Mouse (Mus musculus) lung, postnatal 25 days (tissue): Measurements from ENCODE around the gene Fbh1.
A peak's percentile ranks its signal among the peaks of the same experiment; 100 is the strongest.

Experiments used
- DNase-seq: peaks from one replicate; pipeline ENCODE4 v3.0.0; 2022; ENCODE audit warnings: low spot score

Gene Fbh1

DNA sequence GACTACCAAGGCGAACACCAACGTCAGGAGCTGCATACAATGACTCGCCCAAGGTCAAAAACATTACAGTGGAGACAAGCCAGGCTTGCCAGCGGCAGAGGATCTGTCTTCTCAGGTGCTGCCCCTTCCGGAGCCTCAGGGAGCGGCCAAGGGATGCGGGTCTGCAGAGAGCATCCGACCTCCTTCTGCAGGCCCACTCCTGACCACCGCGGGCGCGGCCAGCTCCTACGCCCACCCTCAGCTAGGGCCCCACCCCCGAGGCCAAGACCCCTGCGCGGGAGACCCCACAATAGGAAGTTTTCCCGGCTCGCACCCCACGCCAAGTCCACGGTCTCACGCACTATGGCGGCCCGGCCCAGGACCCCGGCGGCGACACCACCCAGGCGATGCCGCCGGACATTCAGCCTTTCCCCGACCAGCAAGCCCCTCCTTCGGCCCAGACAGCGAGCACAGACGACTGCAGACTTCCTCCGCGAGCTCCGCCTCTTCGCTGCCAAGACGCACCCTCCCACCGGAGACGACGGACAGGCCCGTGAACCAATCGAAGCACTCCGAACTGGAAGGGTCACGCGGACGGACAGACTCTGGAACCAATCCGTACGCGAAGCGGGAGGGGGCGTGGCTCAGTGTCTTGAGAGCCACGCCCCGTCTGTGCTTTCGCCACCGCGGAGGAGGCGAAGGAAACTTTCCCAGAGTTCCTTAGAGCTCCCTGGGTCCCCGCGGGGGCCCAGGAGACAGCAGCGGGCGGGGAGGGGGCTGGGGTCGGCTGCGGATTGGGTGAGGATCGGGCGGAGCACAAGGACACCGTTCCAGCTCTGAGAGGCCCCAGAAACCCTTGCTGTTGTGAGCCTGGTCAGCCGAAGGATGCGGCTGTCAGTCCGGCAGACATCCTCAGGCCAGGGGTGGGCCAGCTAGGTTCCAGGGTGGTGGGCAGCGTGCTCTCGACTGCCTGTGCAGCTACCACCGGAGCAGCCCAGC, at the start of gene Fbh1, which contains the start of gene Ankrd16:
Gene Fbh1 (minus strand): TSS at position 492 of the 978 bp plus-strand sequence.
Gene Ankrd16 (plus strand): TSS at position 786 of the 978 bp plus-strand sequence.
- DNase-seq = peak; percentile 100

DNA sequence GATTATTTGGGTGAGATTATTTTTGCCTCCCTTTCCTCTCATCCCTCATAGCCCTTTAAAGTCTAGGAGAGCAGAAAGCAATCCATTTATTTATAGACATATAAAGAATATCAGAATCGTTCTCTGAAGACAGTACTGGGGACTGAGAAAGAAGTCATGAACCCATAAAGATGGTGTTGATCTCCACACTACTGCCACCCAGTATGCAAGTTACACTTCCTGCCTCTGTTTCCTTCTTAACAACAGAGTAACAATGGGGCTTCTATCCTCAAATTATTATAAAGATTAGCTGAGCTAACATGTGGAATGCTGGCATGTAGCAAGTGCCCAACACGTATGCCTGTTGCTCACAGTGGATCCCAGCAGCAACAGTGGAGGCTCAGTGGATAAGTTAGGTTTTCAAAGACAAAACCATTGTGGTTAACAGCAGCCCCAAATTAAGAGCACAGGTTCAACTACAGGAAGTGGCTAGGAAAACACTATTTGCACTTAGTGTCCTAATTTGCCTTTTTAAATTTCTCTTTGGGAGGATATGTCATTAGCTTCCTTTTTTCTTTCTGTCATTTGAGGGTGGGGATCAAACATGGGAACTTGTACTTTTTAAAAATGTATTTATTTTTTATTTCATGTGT, 24.0 kb upstream of the Fbh1 start:
- no peak for DNase-seq

DNA sequence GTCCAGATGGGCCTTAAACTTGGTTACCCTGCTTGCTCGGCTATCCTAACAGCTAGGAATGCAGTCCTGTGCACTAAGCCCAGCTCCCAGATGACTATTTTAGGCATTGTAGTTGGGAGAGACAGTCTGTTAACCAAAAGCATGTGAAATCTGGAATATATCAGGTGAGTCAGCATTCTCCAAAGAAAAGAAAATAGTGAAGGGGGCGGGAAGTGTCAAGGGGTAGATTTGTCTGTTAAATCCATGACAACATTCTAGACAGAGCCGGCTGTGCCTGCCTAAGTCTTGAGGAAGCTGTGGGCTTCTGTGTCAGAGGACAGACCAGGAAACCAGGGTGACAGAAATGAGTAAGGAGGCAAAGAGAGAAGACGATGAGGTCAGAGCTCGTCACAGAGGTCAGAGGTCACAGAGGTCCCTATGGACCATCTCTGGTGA, 20.6 kb upstream of the Fbh1 start:
- no peak for DNase-seq

DNA sequence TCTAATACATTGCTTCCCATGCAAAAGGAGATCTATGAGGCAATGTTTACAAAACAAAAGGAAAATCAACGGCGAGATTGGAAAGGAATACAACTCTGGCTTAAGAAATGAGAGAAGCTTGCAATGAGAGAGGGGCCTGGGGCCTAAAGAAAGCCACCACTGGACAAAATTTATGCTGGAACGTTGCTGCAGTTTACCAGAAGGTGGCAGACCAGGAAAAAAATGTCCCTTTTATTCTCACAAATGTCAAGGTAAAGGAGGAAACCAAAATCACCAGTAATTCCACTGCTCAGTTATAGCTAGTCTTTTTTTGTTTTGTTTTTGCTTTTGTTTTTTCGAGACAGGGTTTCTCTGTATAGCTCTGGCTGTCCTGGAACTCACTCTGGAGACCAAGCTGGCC, 17.3 kb upstream of the Fbh1 start:
- DNase-seq = no peak

DNA sequence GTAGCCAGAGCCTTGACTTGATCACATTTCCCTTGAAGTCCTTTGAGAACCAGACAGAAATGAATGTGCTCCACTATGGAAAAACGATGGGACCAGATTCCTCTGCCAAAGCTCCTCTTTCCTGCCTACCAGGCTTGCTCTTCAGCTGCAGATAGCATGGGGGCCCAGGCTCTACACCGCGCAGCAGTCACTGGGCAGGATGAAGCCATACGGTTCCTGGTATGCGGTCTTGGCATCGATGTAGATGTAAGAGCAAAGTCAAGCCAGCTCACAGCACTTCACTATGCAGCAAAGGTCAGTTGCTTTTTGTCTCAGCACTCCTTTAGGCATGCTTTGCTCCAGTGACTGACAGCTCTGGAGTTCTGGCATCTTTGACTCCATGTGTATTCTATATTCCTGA, 6.8 kb upstream of the Fbh1 start:
- DNase-seq = no peak

DNA sequence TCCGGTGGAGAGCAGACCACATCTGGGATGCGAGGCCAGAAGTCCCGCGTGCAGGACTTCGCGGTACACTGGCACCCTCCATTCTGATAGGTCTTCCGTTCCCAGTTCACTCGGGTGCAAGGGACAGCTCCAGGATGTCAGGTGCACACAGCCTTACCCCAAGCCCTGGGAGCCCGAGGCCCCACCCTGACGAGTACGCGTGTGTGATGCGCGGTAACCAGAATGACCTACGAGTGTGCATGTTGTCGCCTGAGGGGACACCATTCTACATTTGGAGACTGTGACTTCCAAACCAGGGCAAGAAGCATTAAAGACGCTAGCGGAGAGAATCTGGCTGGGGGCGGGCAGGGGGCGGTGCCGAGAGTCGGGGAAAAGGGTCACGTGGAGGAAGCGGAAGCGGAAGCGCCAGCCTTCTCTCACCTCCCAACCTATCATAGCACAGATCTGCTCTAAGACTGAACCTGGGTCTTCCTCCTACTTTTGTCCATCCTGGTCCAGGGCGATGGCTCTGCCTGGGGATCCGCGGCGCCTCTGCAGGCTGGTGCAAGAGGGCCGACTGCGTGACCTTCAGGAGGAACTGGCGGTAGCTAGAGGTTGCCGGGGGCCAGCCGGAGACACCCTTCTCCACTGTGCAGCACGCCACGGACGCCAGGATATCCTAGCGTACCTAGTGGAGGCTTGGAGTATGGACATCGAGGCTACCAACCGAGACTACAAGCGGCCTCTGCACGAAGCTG, 873 bp upstream of the Fbh1 start:
- DNase-seq = peak; percentile 81

DNA sequence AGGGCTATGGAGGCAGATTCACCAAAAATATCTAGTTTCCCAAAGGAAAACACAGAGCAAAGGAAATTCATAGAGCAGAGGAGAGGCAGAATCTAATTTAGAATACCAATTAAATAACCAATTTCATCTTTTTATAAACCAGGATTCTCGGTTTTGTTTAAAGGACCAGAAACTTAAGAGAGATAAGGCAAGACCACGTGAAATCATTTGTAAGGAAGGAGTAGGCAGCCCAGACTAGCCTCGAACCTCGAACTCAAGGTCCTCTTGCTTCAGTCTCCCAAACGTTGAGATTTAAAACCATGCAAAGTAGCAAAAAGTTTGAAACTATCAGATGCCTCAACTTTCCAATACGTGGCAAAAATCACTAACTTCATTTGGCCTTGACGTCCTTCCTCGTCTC, 967 bp downstream of the Fbh1 start:
- no peak for DNase-seq

DNA sequence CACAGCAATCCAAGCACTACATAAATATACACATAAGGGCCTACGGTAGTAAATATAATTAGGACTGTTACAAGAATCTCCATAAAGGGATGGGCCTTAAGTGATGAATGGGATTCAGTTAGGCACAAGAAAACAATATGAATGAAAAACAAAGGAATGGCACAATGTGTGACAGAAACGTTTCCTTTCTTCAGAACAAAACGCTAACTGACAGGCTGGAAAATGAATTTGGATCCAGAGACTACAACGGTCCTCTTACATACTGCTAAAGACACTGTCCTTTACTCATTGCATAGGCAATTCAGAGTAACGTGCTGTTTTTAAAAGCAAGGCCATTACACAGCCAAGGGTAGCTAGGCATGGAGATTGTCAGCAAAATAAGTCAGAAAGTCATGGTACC, 2.3 kb downstream of the Fbh1 start:
- DNase-seq = no peak

DNA sequence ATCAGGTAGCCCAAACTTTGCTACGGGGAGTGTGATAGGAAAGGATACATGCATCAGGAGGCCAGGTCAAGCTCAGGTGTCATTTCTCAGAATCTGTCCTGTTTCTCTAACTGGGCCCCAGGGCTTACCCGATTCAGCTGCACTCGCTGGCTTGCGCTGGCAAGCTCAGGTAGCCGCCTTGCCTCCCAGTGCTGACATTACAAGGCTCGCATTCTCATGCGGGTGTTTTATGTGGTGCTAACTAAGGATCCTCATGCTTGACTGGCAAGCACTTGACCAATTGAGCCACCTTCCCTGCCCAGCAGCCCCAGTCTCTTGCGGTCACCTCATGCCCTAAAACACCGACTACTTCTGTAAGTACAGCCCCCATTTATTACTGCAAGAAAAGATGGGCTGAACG, 3.0 kb downstream of the Fbh1 start:
- no peak for DNase-seq

DNA sequence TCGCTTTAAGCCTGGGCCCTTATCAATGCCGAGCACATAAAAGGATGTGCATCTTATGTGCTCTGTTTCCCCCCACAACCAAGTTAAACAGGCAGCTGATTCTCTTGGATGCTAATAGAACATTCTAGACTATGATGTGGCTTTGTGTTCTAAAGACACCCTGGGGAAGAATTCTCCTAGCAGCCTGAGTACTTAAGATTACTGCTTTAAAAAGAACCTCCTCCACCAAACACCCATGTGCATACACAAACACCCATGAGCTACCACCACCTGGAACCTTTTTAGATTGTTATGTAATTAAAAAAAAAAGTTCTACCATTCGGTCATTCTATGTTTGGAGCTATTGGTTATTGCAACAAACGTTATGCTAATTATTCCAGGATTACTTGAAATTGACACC, 5.0 kb downstream of the Fbh1 start:
- DNase-seq = no peak

DNA sequence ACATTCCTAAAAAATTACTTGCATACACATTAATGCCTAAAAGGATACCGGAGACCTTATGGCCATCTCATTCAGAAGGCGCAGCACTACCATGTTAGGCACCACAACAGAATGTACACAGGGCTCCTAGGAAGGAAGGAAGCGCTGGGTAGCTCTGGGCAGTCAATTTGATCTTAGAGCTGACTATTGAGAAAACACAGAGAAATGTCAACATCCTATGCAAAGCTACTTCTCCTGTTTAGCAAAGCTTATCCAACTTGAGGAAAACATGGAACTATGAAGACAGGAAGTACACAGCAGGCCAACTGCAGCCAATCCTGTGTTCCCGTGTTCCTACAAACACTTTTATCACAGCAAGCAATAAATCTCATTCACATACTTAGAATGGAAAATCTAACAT, 5.7 kb downstream of the Fbh1 start:
- no peak for DNase-seq

DNA sequence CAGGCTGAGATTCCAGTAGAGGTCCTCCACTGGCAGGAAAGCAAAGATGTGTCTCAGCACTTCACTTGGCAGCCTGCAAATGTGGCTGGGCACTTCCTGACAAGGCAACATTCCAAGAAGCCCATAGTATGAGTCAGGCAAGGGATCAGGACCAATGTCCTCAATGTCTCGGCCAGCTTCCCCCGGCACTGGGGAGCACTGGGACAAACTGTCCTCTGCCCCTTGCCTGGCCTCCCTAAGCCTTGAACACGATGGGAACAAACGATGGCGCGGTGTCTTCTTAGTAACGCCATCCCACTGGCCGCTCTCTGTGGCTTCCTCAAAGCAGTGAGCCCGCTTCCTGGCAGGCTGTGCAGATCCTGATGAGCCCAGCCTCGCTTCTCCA, 10.2 kb downstream of the Fbh1 start:
- no peak for DNase-seq

DNA sequence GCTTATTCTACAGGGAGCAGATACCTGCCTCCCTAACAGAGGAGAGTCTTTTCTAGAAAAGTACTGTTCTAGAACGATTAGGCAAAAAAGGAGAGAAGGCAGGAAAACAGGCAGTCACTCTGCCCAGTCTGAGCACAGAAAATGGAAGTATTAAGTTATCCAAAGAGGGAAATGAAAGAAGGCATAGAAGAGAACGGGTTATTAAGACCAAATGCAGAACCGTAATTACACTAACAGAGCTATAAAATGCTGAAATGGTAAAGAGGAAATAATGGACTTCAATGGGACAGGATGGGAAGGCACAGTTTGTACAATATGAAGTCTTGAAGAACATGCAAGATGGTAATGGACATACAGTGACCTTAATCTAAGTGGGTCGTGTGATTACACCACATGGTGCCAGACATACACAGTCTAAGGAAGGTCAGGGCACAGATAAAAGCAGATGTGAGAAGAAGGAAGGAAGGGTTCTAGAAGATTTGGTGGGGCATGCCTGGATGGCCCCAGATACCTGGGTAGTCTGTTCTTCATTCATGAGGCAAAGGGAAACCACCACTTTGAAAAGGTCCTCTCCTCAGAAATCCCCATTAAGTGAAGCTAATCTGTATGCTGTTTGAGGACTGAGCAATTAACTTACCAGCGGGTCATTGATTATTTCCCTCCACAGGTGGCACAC, 10.8 kb downstream of the Fbh1 start:
- DNase-seq = no peak

DNA sequence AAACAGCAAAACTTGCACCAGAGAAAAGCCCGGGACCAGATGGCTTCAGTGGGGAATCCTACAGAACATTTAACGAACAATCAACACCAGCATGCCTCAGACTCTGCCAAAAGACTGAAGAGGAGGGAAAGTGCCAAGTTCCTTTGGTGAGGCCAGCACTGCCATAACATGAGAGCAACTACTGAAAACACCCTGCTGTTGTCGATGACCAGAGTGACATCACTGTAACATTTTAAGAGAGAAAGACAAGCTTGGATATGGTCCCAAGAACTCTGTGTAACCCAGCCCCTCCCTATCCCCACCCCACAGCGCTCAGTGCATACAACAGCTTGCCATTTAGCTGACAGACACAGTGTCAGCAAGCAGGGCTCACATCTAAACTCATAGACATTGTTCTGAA, 11.7 kb downstream of the Fbh1 start:
- no peak for DNase-seq

DNA sequence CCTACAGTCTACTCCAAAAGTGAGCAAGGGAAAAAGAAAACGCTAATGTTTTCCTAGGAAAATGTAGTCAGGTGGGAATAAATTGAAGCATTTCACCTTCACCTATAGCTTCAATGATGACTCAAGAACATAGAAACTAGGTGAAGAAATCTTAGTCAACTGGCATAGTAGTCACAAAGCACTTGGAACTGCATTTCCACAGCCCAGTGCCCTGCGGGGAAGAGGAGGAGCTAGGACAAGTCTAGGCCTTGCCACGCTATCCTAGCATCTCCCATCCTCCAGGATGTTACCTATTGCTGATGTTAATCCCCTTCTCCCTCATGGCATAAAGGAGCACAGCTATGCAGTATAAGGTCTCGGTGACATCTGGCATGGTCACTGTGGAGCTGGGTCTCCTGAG, 14.8 kb downstream of the Fbh1 start:
- no peak for DNase-seq

DNA sequence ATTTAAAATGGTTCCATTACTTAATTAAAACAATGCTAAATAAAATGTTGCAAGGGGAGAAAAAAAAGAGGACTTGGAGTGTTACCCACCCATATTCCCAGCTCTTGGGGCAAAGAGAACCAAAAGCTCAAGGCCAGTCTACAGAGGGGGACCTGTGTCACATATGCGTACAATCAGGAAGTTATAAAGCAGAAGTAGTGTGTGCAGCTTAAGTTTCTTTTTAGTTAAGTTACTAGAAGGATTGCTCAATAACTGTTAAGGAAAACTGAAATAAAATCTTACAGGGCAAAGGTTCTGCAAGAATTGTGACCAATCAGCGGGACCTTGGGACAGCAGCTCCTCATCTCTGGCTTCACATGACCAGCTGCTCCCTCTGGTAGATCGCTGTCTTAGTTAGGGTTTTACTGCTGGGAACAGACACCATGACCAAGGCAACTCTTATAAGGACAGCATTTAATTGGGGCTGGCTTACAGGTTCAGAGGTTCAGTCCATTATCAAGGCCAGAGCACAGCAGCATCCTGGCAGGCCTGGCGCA, 37.8 kb downstream of the Fbh1 start:
- DNase-seq = peak; percentile 8

DNA sequence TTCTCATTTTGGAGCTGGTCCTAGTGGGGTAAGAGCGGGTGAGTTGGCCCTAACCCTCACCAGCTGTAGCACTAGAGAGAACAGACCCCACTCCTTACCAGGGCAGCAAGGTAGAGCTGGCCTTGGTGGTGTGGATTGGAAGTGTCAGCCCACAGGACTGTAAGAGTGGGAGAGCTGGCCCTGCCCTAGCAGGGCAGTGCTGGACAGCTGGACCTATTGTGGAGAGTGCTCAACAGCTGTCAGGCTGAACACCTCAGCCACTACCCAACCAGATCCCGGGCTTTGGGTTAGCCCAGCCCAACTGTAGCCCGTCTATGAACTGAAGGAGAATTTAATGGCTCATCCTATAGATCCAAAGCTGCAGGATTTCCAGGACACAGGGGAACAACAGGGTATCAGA, 38.6 kb downstream of the Fbh1 start:
- no peak for DNase-seq

DNA sequence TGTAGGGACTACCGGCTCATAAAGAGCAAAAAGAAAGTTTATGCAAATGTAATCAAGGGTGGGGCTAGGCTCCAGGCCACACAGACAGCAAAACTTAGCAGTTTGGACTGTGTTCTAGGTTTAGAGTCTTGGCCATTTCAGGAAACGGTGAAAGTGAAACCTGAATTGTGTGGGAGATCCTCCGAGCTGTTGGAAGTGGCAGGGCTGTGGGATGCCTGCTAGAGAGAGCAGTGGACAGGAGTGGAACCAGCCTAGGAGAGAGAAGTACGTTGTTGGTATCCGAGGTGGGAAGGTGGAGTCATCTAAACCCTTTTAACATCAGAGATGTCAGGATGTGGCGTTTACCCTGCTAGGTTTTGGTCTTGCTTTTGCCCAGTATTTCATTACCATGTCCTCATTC, 41.5 kb downstream of the Fbh1 start:
- no peak for DNase-seq

DNA sequence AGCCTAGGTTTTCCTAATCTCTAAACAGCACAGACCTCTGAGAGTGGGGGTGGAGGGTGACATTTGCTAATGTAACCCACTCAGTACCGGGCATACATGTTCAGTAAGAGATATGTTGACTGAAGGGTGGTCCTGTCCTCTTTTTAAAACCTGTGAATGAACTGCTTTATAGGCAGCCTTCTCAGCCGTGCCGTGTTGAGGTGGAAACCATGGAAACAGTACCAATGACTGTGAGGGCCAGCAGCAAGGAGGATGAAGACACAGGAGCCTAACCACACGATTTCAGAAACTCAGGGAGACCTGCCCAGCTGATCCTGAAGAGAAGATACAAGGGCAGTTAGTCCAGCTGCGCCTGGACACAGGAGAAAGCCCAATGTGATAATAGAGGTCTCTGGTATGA, 44.4 kb downstream of the Fbh1 start:
- no peak for DNase-seq

DNA sequence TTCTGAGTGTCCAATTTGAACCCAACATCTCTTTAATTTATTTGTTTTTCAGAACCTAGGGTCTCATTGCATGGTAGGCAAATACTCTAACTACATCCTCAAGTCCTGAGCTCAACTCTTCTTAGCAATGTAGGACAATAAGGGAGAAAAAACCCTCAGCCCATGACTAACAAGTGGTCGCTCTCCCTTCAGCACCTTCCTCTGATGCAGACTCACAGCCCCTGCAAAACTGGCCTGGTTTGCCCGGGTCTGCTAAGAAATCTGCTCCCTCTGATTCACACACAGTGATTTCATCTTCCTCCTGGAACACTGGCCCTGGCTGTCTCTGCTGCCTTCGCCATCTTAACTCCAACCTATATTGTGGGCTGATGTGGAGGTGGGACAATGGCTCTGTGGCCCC, 48.3 kb downstream of the Fbh1 start:
- DNase-seq = no peak

DNA sequence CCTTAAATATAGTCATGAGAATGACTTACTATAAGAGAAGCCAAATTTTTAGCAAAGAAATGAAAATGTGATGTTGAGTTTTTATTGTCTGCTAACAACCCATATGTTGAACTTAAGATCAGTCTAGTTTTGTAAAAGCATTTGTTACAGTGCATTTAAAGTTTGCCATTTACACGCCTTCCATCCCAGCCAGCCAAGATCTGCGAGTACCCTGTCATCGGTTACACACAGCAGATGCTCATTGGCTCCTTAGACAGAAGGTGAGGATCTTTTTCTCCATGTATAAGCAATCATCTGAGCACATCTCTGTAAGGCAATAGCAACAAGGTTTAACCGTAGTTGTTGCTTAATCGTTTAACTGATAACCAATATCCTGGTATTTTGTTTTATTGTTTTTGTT, 49.8 kb downstream of the Fbh1 start:
- DNase-seq = no peak

DNA sequence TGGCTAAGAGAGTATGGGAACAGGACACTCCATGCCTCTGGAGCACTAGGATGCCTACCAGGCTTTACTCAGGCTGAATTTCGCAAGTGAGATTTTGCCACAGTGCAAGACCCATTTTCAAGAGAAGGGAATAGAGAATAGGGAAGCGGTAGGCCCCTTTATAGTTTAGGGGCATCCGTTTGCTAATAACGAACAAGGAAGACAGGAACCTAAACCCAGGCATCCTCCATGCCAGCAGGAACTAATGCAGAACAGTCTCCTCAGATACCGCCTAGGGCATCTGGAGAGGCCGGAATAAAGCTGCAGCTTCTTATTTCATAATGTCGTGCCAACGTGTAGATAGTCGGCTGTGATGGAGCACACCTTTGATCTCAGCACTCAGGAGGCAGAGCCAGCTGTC, 54.8 kb downstream of the Fbh1 start:
- no peak for DNase-seq
